Mouse (Mus musculus): ENCODE data around the gene Itgb8. TPM values are rescaled to one million over a fixed set of nuclear protein-coding genes. Genes with fewer than 3 reads are reported as not detected.

Gene Itgb8
- polyA plus RNA-seq (2015; fragmentation: Nextera tagmentation; extraction: Ambion mirVana): 9.0 and 9.3 TPM in 2 replicates

- Histone ChIP-seq H3K4me3 (ENCODE audit: low read length) (peak within 1 kb of the TSS; percentile 68), H3K36me3 (ENCODE audit: control insufficient read depth, insufficient read depth, low read length) (no peaks in the 10 kb centered on the region), H3K4me1 (ENCODE audit: control insufficient read depth, insufficient read depth, low read depth, low read length) (peaks cover 8% of the 10 kb centered on the region), H3K4me2 (ENCODE audit: low read length) (peak within 1 kb of the TSS; percentile 88), H3K9ac (ENCODE audit: low read depth, low read length) (peak within 1 kb of the TSS; percentile 80), H3K27me3 (replicated peaks; ENCODE audit: control insufficient read depth, insufficient read depth, low read length) (no peaks in the 10 kb centered on the region), H3K27ac (ENCODE audit: low read depth, low read length) (peak within 1 kb of the TSS; percentile 94), H3K9me3 (ENCODE audit: control insufficient read depth, low read length) (no peaks in the 10 kb centered on the region)
- ATAC-seq: peak; percentile 96
- 1% methylated on average over 27 of the region's 29 CpGs for WGBS
Measured at GRCm38 (mm10) chr12:119238696-119239415, at the start of gene Itgb8. Gene Itgb8 (minus strand): TSS chr12:119238802.

GRCm38 (mm10) chr12:119276282-119276681 is 37.7 kb upstream of the Itgb8 start:
- Histone ChIP-seq H3K27ac (ENCODE audit: low read depth, low read length) (no peak overlapping the region), H3K4me2 (ENCODE audit: low read length) (no peak overlapping the region), H3K9me3 (ENCODE audit: control insufficient read depth, low read length) (no peaks in the 10 kb centered on the region), H3K4me1 (ENCODE audit: control insufficient read depth, insufficient read depth, low read depth, low read length) (no peaks in the 10 kb centered on the region), H3K36me3 (ENCODE audit: control insufficient read depth, insufficient read depth, low read length) (no peaks in the 10 kb centered on the region), H3K9ac (ENCODE audit: low read depth, low read length) (no peak overlapping the region), H3K27me3 (replicated peaks; ENCODE audit: control insufficient read depth, insufficient read depth, low read length) (no peaks in the 10 kb centered on the region), H3K4me3 (ENCODE audit: low read length) (no peak overlapping the region)
- 78% methylated on average over 1 of the region's 1 CpGs for WGBS
- no peak for ATAC-seq

- no peak for ATAC-seq
- Histone ChIP-seq H3K27ac (ENCODE audit: low read depth, low read length) (no peak overlapping the region), H3K9ac (ENCODE audit: low read depth, low read length) (no peak overlapping the region), H3K4me1 (ENCODE audit: control insufficient read depth, insufficient read depth, low read depth, low read length) (no peaks in the 10 kb centered on the region), H3K36me3 (ENCODE audit: control insufficient read depth, insufficient read depth, low read length) (no peaks in the 10 kb centered on the region), H3K4me2 (ENCODE audit: low read length) (no peak overlapping the region), H3K9me3 (ENCODE audit: control insufficient read depth, low read length) (no peaks in the 10 kb centered on the region), H3K4me3 (ENCODE audit: low read length) (no peak overlapping the region), H3K27me3 (replicated peaks; ENCODE audit: control insufficient read depth, insufficient read depth, low read length) (no peaks in the 10 kb centered on the region)
- WGBS: 7% methylated on average over 1 of the region's 1 CpGs
Measured at GRCm38 (mm10) chr12:119273605-119274004, 35.0 kb upstream of the Itgb8 start.

GRCm38 (mm10) chr12:119271964-119272363 is 33.4 kb upstream of the Itgb8 start:
- no peaks in the 10 kb centered on the region for H3K36me3 ChIP-seq (ENCODE audit: control insufficient read depth, insufficient read depth, low read length)
- no peak for ATAC-seq
- 88% methylated on average over 1 of the region's 1 CpGs for WGBS
- H3K4me2 ChIP-seq (ENCODE audit: low read length): no peak overlapping the region
- H3K27me3 ChIP-seq (replicated peaks; ENCODE audit: control insufficient read depth, insufficient read depth, low read length): no peaks in the 10 kb centered on the region
- no peak overlapping the region for H3K27ac ChIP-seq (ENCODE audit: low read depth, low read length)
- no peak overlapping the region for H3K4me3 ChIP-seq (ENCODE audit: low read length)
- H3K9ac ChIP-seq (ENCODE audit: low read depth, low read length): no peak overlapping the region
- no peaks in the 10 kb centered on the region for H3K4me1 ChIP-seq (ENCODE audit: control insufficient read depth, insufficient read depth, low read depth, low read length)
- H3K9me3 ChIP-seq (ENCODE audit: control insufficient read depth, low read length): no peaks in the 10 kb centered on the region

- ATAC-seq: no peak
- 80% methylated on average over 2 of the region's 2 CpGs for WGBS
Measured at GRCm38 (mm10) chr12:119270036-119270435, 31.4 kb upstream of the Itgb8 start.

GRCm38 (mm10) chr12:119268723-119269122 is 30.1 kb upstream of the Itgb8 start:
- no peak overlapping the region for H3K9ac ChIP-seq (ENCODE audit: low read depth, low read length)
- WGBS: 68% methylated on average over 1 of the region's 1 CpGs
- H3K9me3 ChIP-seq (ENCODE audit: control insufficient read depth, low read length): no peaks in the 10 kb centered on the region
- no peaks in the 10 kb centered on the region for H3K4me1 ChIP-seq (ENCODE audit: control insufficient read depth, insufficient read depth, low read depth, low read length)
- H3K4me3 ChIP-seq (ENCODE audit: low read length): no peak overlapping the region
- no peak overlapping the region for H3K4me2 ChIP-seq (ENCODE audit: low read length)
- H3K36me3 ChIP-seq (ENCODE audit: control insufficient read depth, insufficient read depth, low read length): no peaks in the 10 kb centered on the region
- H3K27ac ChIP-seq (ENCODE audit: low read depth, low read length): no peak overlapping the region
- no peak for ATAC-seq
- H3K27me3 ChIP-seq (replicated peaks; ENCODE audit: control insufficient read depth, insufficient read depth, low read length): no peaks in the 10 kb centered on the region

More at GRCm38 (mm10) chr12:119270036-119270435, 31.4 kb upstream of the Itgb8 start:
- no peak overlapping the region for H3K4me3 ChIP-seq (ENCODE audit: low read length)
- H3K27me3 ChIP-seq (replicated peaks; ENCODE audit: control insufficient read depth, insufficient read depth, low read length): no peaks in the 10 kb centered on the region
- H3K4me1 ChIP-seq (ENCODE audit: control insufficient read depth, insufficient read depth, low read depth, low read length): no peaks in the 10 kb centered on the region
- H3K27ac ChIP-seq (ENCODE audit: low read depth, low read length): no peak overlapping the region
- H3K4me2 ChIP-seq (ENCODE audit: low read length): no peak overlapping the region
- H3K9ac ChIP-seq (ENCODE audit: low read depth, low read length): no peak overlapping the region
- H3K9me3 ChIP-seq (ENCODE audit: control insufficient read depth, low read length): no peaks in the 10 kb centered on the region
- no peaks in the 10 kb centered on the region for H3K36me3 ChIP-seq (ENCODE audit: control insufficient read depth, insufficient read depth, low read length)

- no peak overlapping the region for H3K4me3 ChIP-seq (ENCODE audit: low read length)
- ATAC-seq: no peak
- no peaks in the 10 kb centered on the region for H3K9me3 ChIP-seq (ENCODE audit: control insufficient read depth, low read length)
- no peak overlapping the region for H3K27ac ChIP-seq (ENCODE audit: low read depth, low read length)
- no peaks in the 10 kb centered on the region for H3K27me3 ChIP-seq (replicated peaks; ENCODE audit: control insufficient read depth, insufficient read depth, low read length)
- H3K4me1 ChIP-seq (ENCODE audit: control insufficient read depth, insufficient read depth, low read depth, low read length): no peaks in the 10 kb centered on the region
- H3K36me3 ChIP-seq (ENCODE audit: control insufficient read depth, insufficient read depth, low read length): no peaks in the 10 kb centered on the region
- 96% methylated on average over 3 of the region's 3 CpGs for WGBS
- no peak overlapping the region for H3K4me2 ChIP-seq (ENCODE audit: low read length)
- no peak overlapping the region for H3K9ac ChIP-seq (ENCODE audit: low read depth, low read length)
Measured at GRCm38 (mm10) chr12:119264506-119264905, 25.9 kb upstream of the Itgb8 start.

GRCm38 (mm10) chr12:119248581-119248980 is 10.0 kb upstream of the Itgb8 start:
- Histone ChIP-seq H3K9me3 (ENCODE audit: control insufficient read depth, low read length) (no peaks in the 10 kb centered on the region), H3K4me3 (ENCODE audit: low read length) (no peak overlapping the region), H3K4me1 (ENCODE audit: control insufficient read depth, insufficient read depth, low read depth, low read length) (no peaks in the 10 kb centered on the region), H3K36me3 (ENCODE audit: control insufficient read depth, insufficient read depth, low read length) (no peaks in the 10 kb centered on the region), H3K4me2 (ENCODE audit: low read length) (no peak overlapping the region), H3K27ac (ENCODE audit: low read depth, low read length) (no peak overlapping the region), H3K27me3 (replicated peaks; ENCODE audit: control insufficient read depth, insufficient read depth, low read length) (no peaks in the 10 kb centered on the region), H3K9ac (ENCODE audit: low read depth, low read length) (no peak overlapping the region)
- 8% methylated on average over 1 of the region's 1 CpGs for WGBS
- no peak for ATAC-seq

- no peak for ATAC-seq
- H3K9ac ChIP-seq (ENCODE audit: low read depth, low read length): no peak overlapping the region
- 6% methylated on average over 1 of the region's 1 CpGs for WGBS
- no peak overlapping the region for H3K4me3 ChIP-seq (ENCODE audit: low read length)
- H3K9me3 ChIP-seq (ENCODE audit: control insufficient read depth, low read length): no peaks in the 10 kb centered on the region
- H3K4me1 ChIP-seq (ENCODE audit: control insufficient read depth, insufficient read depth, low read depth, low read length): peaks cover 8% of the 10 kb centered on the region
- H3K27me3 ChIP-seq (replicated peaks; ENCODE audit: control insufficient read depth, insufficient read depth, low read length): no peaks in the 10 kb centered on the region
- no peaks in the 10 kb centered on the region for H3K36me3 ChIP-seq (ENCODE audit: control insufficient read depth, insufficient read depth, low read length)
- H3K4me2 ChIP-seq (ENCODE audit: low read length): no peak overlapping the region
- no peak overlapping the region for H3K27ac ChIP-seq (ENCODE audit: low read depth, low read length)
Measured at GRCm38 (mm10) chr12:119241071-119241470, 2.5 kb upstream of the Itgb8 start.

Data from hindbrain, embryonic 16.5 days (tissue).